Mouse (Mus musculus): ENCODE results near the gene Ppp6r3.

Gene Ppp6r3

GRCm38 (mm10) chr19:3434124-3434523, 141.4 kb downstream of the Ppp6r3 start:
- DNase-seq (ENCODE audit: low spot score in 2 of 2), result no peak

DNA sequence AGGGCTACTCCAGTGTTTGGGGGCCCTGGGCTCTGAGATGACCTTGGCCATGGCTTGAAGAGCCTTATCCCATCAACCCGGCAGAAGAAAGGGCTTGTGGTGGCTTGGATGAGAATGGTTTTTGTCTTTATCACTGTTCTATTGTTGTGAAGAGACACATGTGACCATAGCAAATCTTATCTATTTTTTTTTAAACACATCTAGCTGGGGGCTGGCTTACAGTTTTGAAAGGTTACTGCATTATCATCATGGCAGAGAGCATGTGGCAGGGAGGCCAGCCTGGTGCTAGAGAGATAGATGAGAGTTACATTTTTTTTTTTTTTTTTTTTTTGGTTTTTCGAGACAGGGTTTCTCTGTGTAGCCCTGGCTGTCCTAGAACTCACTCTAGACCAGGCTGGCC, 143.6 kb downstream of the Ppp6r3 start:
- DNase-seq (ENCODE audit: low spot score in 2 of 2), result no peak

- DNase-seq (ENCODE audit: low spot score in 2 of 2), result no peak
These were observed 144.5 kb downstream of the Ppp6r3 start for GRCm38 (mm10) chr19:3431066-3431465.

DNA sequence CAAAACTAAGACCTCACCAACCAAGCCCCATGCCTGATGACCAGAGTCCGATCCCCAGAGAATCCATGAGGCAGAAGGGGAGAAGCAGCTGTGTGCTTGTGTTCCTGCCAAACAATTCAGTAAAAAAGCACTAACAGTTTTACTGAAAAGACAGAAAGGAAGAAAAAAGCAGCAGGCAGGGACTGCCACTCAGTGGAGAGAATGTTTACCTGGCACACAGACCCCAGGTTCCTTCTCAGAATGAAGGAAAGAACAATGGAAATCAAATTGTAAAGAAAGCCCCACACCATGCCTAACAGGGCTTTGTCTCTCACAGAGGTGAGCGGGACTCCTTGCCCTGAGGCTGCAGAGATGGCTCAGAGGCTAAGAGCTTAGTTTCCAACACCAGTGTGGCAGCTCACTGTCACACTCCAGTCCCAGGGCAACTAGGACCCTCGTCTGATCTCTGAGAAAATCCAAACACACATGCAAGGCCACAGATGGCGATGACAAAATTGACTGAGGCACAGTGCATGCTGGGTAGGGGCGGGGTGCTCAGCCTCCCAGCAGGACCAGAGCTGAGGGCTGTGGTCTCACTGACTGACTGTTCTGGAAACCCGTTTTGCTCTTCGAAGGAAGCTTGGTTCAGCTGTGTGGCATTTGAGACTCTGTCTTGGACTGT, 146.3 kb downstream of the Ppp6r3 start:
- no peak for DNase-seq (ENCODE audit: low spot score in 2 of 2)

DNA sequence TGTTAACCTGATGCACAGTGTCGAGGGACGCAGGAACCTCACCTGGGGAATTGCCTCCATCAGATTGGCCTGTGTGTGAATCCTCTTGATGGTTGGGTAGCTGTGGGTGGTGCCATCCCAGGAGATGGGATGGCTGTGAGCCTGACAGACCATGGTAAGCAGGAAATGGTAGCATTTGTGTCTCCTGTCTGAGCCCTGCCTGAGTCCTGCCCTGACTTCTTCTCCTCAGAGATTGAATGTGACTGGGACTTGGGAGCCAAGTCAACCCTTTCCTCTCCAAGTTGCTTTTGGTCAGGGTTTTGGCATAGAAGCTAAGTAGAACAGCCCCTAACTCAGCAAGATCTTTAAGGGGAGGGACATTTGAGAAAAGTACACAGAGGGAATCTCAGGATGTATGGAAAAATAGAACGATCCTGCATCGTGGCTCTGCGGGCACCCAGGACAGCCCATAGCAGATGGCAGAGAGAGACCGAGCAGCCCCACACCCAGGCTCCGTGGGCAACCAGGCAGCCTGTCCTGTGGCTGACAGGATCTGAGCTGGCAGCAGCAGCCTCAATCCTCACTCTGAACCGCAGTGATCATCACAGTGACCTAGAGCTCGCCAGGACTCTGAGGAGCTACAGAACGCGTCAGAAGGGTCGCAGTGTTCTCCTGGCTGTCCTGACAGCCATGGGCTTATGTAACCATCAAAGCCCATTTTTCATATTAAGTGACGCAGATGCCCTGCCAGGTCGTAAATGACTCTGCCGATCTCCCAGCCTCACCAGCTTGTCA, 147.3 kb downstream of the Ppp6r3 start:
- DNase-seq (ENCODE audit: low spot score in 2 of 2), result no peak

GRCm38 (mm10) chr19:3424214-3424613, 151.3 kb downstream of the Ppp6r3 start:
- no peak for DNase-seq (ENCODE audit: low spot score in 2 of 2)

DNA sequence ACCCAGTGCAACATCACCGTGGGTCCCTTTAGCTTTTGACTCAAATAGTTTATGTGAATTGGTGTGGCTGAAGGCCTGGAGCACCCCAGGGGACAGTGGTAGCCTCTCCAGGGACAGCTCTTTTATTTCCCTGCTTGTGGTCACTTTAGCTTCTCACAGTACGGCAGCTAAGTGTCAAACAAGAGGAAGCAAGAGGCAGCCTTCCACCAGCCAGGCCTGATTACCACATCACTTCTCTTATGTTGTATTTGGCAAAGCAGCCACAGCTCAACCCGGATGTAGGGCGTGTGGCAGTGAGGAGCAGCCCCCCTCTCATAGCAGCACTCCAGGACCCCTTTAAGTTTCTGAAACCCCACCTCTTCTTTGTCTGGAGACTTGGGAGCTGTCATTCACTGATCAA, 152.6 kb downstream of the Ppp6r3 start:
- no peak for DNase-seq (ENCODE audit: low spot score in 2 of 2)

- DNase-seq (ENCODE audit: low spot score in 2 of 2), result no peak
These were observed 153.1 kb downstream of the Ppp6r3 start for GRCm38 (mm10) chr19:3422488-3422887.

- peak; percentile 59 to 64 for DNase-seq (ENCODE audit: low spot score in 2 of 2)
These were observed 156.3 kb downstream of the Ppp6r3 start for GRCm38 (mm10) chr19:3419251-3419650.

DNA sequence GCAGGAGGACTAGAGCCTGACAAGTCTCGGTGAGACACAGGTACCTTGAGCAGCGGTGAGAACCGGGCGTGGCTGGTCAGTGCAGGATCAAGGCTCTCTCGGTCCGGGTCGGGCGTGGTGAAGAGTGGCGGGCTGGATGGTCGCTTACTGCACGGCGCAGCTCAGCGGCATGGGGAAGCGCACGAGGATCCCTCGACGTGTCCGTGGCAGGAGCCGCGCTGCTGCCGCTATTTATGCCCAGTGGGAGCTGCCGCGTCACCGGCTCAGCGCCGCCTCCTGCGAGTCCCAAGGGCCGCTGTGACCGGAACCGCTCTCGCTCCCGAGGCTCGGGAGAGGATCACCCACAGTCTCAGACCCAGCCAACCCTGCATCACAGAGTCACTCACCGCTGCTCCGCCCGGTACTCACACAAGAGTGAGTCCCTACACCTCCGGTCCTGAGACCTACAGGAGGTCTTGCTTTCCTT, 161.2 kb downstream of the Ppp6r3 start, which contains the start of gene Gal:
TSS of gene Gal (minus strand) at position 277 of the 466 bp plus-strand sequence.
- DNase-seq (ENCODE audit: low spot score in 2 of 2), result peak in 1 of 2 experiments; percentile 6

GRCm38 (mm10) chr19:3405531-3406281, 169.8 kb downstream of the Ppp6r3 start:
- no peak for DNase-seq (ENCODE audit: low spot score in 2 of 2)

Data from right cerebral cortex, adult 2 months (tissue).